Mouse (Mus musculus): ENCODE data around the gene Rnf167. TPM values are rescaled to one million over a fixed set of nuclear protein-coding genes. Genes with fewer than 3 reads are reported as not detected.

Gene Rnf167
- total RNA-seq, 2 experiments from 2014 or later, result 217 to 222 TPM

DNA sequence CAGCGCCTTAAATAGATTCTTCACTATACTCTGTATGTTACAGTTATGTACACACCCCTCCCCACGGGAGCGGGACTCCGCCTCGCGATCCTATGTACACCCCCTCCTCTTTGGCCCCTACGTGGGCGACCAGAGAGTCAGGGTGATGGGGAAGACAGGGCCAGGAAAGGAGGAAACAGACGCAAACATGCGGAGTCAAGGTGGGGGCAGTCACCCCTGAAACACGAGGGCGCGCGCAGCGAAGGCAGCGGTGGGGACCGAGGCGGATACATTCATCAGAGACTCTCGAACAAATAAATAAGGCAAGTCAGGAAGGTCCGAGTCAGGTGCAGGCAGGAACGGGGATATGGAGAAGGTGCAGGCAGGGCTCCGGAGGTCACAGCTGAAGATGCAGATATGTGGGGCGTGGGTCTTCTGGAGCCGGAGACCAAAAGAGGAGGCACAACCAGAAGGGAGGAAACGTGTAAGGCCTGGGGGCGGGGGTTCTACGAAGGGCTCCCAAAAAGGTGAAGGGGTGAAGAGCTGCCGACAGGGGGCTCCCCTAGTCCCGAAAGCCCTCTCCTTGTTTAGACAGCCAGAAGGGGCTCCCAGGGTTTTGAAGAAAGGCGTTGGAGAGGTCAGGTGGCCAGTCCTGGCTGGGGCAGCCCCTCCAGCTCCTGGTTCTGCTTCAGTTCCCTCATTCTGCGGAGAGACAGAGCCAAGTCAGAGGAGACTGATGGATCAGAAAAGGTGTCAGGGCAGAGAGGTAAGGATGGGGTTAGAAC, 22.7 kb downstream of the Rnf167 start:
- peak; percentile 19 for ATAC-seq (replicated peaks; ENCODE audit: low FRiP score, poor library complexity, severe bottlenecking)

DNA sequence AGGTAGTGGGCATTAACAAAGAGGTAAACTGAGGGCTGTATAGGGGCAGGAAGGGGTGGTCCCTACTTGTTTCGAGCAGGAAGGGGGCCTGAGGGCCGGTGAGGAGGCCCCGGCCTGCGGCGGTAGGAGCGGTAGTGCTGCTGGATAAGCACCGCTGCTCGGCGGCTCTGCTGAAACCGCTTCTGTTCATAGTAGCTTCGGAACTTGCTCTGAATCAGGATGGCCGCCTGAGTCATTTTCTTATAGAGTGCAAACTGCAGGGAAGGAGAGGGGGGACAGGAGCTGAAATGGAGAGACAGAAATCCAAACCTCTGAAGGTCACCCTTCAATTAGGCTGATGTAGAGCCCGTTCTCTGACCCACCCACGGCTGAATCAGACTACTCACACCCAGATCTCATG, 23.4 kb downstream of the Rnf167 start:
- ATAC-seq (replicated peaks; ENCODE audit: low FRiP score, poor library complexity, severe bottlenecking), result no peak

DNA sequence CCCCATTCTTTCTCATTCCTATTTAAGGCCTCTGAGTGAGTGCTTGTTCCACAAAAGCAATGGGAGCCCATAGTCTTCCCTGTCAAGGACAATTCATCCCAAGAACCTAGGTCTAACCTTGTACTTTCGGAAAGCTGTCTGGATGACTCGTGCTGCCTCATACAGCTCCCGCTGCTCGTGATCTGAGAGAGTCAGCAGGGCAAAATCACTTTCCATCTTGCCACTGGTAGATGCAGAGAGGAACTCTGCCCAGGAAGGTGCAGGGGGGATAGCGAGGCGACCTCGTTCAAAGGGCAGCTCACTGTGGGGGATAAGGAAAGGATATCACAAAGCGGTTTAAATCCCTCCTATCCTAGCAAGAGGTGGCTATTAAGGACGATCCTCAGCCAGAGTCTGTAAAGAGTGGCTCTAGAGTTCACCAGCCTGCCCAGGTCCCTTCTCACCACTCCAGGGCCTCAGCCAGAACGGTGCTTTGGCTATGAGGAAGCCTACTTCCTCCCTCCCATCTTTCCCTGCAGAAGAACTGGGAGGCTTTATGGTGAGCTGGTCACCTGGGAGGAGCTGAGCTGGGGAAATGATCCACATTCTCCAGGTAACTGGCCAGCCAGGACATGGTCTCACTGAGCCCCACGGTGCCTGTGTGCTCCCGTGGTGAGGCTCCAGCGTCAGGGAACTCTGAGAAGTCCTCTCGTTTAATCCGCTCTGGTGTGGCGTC, 24.5 kb downstream of the Rnf167 start:
- no peak for ATAC-seq (replicated peaks; ENCODE audit: low FRiP score, poor library complexity, severe bottlenecking)

DNA sequence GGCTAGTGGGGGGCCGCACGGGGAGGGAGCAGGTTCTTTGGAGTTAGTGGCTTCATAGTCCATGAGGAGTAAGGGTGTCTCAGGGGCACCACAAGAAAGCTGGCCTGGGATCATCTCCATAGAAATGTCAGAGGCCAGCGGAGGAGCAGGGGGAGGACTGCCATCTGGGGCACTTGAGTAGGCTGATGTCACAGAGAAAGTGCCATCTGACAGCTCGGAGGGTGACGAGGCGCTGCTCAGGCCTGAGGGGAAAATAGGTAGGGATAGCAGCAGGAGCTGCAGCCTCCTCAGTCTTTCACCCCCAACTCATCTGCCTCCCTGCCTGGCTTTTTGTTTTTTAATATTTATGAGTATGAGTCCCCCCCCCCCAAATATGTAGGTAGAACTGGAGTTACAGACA, 27.0 kb downstream of the Rnf167 start:
- no peak for ATAC-seq (replicated peaks; ENCODE audit: low FRiP score, poor library complexity, severe bottlenecking)

DNA sequence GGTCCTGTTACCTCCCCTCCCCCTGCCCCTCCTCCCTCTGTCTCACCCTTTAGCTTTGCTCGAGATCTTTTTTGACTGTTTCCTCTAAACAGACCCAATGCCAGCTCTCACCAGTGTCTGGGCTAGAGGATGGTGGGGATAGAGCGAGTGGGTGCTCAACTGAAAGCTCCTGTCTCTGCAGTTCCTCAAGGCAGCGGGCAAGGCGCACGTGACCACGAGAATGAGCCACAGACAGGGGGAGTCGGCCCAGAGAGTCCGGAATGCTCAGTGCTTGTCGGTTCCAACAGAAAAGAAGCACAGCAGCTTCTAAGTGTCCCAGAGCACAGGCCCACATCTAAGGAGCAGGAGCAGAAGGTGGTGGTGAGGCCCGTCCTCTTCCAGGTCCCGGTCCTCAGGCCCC, 27.5 kb downstream of the Rnf167 start:
- ATAC-seq (replicated peaks; ENCODE audit: low FRiP score, poor library complexity, severe bottlenecking), result no peak

- ATAC-seq (replicated peaks; ENCODE audit: low FRiP score, poor library complexity, severe bottlenecking), result no peak
Measured at GRCm38 (mm10) chr11:70678092-70678491, 31.1 kb downstream of the Rnf167 start.

DNA sequence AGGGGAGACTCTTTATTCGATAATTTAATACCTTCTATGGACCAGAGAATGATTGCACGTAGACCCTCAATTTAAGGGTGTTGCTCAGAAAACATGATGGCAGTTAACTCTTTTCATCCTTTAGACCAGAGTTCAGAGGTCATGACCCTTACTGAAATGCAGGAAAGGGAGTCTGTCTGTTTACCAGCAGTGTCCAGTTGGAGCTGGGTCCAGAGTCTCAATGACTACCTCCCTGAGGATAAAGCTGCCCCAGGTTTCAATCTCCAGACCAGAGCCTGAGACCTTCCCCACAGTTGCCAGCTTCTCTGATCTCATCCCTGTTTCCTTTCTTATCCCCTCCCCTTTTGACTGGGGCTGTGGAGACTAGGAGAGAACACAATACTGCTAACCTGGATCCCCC, 31.5 kb downstream of the Rnf167 start:
- ATAC-seq (replicated peaks; ENCODE audit: low FRiP score, poor library complexity, severe bottlenecking), result no peak

DNA sequence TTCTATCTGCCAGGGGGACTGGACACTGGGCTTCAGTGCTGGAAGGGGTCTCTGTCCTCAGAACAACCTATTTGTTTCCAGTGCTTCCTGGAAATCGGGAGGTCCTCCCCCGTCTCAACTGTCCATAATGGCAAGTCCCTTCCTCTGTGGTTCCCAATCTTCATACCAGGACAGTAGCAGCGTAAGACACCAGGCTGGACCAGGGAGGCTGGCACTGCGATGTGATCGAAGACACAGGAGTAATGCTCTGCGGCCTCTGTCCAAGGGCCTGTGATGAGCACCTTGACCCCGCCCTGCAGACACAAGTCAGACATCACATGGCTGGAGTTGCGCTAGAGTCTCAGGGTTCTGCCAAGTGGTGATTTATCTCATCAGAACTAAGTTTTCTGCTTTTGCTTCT, 32.3 kb downstream of the Rnf167 start:
- no peak for ATAC-seq (replicated peaks; ENCODE audit: low FRiP score, poor library complexity, severe bottlenecking)

DNA sequence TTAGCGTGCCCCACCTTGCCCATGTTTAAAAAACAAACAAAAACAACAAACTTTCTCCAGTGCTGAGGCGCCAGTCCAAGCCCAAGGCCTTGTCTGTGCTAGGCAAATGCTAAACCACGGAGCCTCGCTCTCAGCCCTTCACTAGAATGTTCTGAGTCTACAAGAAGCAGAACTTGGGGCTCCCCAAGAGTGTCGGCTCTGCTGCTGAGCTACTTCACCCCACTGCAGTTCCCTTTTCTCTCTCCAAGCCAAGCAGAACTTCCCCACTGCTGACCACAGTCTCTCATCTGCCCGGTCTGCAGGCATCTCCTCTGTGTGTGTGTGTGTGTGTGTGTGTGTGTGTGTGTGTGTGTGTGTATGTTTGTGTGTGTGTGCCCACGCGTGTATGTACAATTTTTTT, 32.9 kb downstream of the Rnf167 start:
- no peak for ATAC-seq (replicated peaks; ENCODE audit: low FRiP score, poor library complexity, severe bottlenecking)

DNA sequence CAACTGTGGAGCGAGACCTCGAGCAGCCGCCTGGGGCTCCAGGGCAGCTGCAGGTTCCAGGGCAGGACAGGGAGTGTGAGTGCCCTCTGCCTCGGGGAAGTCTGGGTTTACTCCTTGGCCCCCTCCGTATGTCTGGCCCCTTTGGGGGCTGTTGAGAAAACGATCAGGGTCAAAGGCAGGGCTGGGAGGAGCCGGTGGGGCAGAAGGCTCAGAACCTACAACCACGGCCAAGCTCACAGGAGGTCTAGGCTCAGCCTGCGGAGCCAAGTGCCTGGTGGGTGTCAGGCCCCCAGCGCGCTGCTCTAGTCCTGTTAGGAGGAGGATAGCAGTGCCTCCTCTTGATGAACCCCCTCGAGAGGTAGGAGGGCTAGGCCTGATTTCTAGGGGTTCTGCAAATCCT, 34.1 kb downstream of the Rnf167 start:
- no peak for ATAC-seq (replicated peaks; ENCODE audit: low FRiP score, poor library complexity, severe bottlenecking)

- ATAC-seq (replicated peaks; ENCODE audit: low FRiP score, poor library complexity, severe bottlenecking), result no peak
Measured at GRCm38 (mm10) chr11:70681897-70682581, 35.0 kb downstream of the Rnf167 start.

- ATAC-seq (replicated peaks; ENCODE audit: low FRiP score, poor library complexity, severe bottlenecking), result no peak
Measured at GRCm38 (mm10) chr11:70683640-70684039, 36.6 kb downstream of the Rnf167 start.

GRCm38 (mm10) chr11:70686901-70687566, 40.0 kb downstream of the Rnf167 start:
- peak; percentile 40; the same call in 1 of the 2 replicates for ATAC-seq (replicated peaks; ENCODE audit: low FRiP score, poor library complexity, severe bottlenecking)

DNA sequence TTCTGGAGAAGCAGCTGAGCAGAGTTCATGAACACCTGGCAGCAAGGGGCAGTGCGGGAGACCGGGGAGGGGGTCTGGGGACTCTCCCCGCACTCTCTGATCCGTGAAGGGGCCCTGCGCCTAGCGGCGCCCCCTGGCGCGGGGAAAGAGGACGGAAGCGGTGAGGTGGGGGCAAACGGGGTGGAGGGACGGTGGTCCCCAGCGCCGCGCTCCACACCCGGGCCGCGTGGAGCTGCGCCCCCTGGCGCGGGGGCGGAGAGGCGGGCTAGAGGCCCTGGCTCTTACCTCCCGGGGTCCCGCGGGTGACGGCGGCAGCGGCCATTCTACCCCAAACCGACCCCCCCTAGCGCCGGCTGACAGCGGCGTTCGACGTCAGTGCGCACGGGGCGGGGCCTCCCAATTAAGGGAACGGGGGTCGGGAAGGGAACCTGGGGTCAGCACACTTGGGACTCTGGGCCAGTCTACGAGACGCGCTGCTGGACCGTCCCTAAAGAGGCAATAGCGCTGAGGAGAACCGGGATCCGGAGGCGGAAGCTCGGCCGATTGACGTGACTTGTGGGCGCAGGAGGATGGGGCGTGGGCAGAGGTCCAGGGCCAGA, 40.7 kb downstream of the Rnf167 start, which contains the start of gene Camta2:
Gene Camta2 (minus strand): TSS at position 505 of the 599 bp plus-strand sequence.
- peak; percentile 41 for ATAC-seq (replicated peaks; ENCODE audit: low FRiP score, poor library complexity, severe bottlenecking)

- ATAC-seq (replicated peaks; ENCODE audit: low FRiP score, poor library complexity, severe bottlenecking), result no peak
Measured at GRCm38 (mm10) chr11:70688372-70688771, 41.3 kb downstream of the Rnf167 start.

DNA sequence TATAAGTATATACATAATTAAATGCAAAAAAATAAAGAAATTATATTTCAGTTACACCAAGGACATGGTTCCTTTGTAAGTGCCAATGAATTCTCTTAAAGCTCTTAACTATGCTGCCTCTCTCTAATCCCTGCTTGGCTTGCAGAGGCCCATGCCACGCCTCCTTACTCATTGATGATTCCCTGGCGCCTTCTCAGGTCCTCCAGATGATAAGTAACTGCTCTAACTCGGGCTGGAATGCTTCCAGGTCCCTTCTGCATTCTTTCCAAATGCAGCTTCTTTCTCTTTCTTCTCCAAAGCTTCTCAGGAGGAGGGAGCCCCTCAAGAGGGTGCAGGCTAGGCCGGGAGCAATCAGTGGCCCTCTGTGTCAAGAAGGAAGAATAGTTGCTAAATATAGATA, 42.5 kb downstream of the Rnf167 start:
- no peak for ATAC-seq (replicated peaks; ENCODE audit: low FRiP score, poor library complexity, severe bottlenecking)

- no peak for ATAC-seq (replicated peaks; ENCODE audit: low FRiP score, poor library complexity, severe bottlenecking)
Measured at GRCm38 (mm10) chr11:70693504-70693903, 46.5 kb downstream of the Rnf167 start.

- no peak for ATAC-seq (replicated peaks; ENCODE audit: low FRiP score, poor library complexity, severe bottlenecking)
Measured at GRCm38 (mm10) chr11:70697376-70697775, 50.3 kb downstream of the Rnf167 start.

DNA sequence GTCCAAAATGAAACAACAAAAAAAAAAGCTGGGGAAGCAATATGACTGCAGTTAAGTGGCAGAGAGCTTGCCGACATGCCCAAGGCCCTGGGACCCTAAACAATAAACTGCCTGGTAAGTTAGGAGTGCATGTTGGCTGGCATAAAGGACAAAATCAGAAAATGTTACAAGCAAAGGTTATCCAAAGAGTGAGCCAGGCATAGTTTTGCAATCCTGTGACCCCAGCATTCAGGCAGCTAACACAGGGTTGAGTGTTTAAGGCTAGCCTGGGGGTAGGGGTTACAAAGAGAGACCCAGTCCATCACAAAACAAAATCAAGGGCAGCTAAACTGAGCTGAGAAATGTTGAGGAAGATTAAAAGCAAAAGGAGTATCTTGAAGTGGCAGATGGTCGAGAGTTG, 52.0 kb downstream of the Rnf167 start:
- ATAC-seq (replicated peaks; ENCODE audit: low FRiP score, poor library complexity, severe bottlenecking), result no peak
